Comparison of ENCODE assay signal across 12 mouse cellular contexts in the genomic region with DNA sequence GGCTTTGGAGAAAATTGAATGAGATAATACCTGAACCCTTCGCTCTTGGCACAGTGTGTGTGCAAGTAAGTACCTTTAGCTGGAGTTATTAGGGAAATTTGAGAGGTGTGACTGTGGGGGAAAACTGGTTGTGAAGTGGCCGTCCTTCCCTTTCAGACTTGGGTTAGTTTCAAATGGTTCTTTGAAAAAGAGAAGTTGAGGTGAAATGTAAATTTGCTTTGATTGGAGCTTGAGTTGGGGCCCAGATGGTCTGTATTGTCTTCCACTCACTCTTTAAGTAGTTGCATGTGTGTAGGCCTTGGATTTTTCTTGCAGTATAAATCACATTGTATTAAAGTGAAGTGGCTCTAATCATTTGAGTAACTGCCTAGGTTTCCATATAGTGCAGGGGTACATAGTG. TPM values are rescaled to one million over a fixed set of nuclear protein-coding genes. Genes with fewer than 3 reads are reported as not detected.
DNase-seq lines count a peak whose midpoint lies in the region; ATAC-seq and TF ChIP-seq lines count a peak whose summit lies in the region.
"Had no signal": no experiment of that assay in that cellular context is flagged by ENCODE, and none has a peak within 500 bp of the region (broad histone marks: within the 10 kb centered on the region; RNA-seq: fewer than 3 reads in every experiment).

No protein-coding gene starts in this region.

- no peak for DNase-seq in liver, embryonic 11.5 days (ENCODE audit: low spot score)
- DNase-seq in ZHBTc4 (ENCODE audit: low read depth, low spot score), result peak; percentile 29
- no peak for DNase-seq in liver, postnatal 0 days
- no peak for DNase-seq in embryo, embryonic 10.5 days (ENCODE audit: low spot score)
- DNase-seq in left cerebral cortex, adult 18-20 months (ENCODE audit: low spot score in 2 of 2), result no peak
- DNase-seq in right cerebral cortex, adult 2 months (ENCODE audit: low spot score in 2 of 2), result no peak
- DNase-seq: cerebellum, postnatal 25 days; kidney, adult 18-20 months had no signal

- ATAC-seq in liver, embryonic 12.5 days, result no peak
- no peak for ATAC-seq in liver, embryonic 11.5 days (replicated peaks; ENCODE audit: low FRiP score)
- no peak for ATAC-seq in liver, postnatal 0 days
- ATAC-seq: Patski had no signal

- 0 out of 2 replicates have a peak overlapping the region, but pooled peaks have one; percentile 20 for H3K9ac ChIP-seq in liver, embryonic 12.5 days
- no peak overlapping the region for H3K9ac ChIP-seq in liver, embryonic 11.5 days (ENCODE audit: low read depth, low read length)
- no peak overlapping the region for H3K9ac ChIP-seq in liver, postnatal 0 days (replicated peaks)

- peaks cover 18% of the 10 kb centered on the region for H3K36me3 ChIP-seq in liver, embryonic 12.5 days
- H3K36me3 ChIP-seq in liver, embryonic 11.5 days (ENCODE audit: control insufficient read depth, insufficient read depth, low read length), result no peaks in the 10 kb centered on the region
- 0 out of 2 replicates have a peak, but pooled peaks cover 4% of the 10 kb centered on the region for H3K36me3 ChIP-seq in liver, postnatal 0 days (replicated peaks; ENCODE audit: insufficient read depth, low read length)

- H3K9me3 ChIP-seq in liver, embryonic 12.5 days (replicated peaks), result no peaks in the 10 kb centered on the region
- H3K9me3 ChIP-seq in liver, embryonic 11.5 days (ENCODE audit: control insufficient read depth, low read length), result no peaks in the 10 kb centered on the region
- no peaks in the 10 kb centered on the region for H3K9me3 ChIP-seq in liver, postnatal 0 days (ENCODE audit: low read length)

- H3K27me3 ChIP-seq in liver, embryonic 12.5 days (replicated peaks), result no peaks in the 10 kb centered on the region
- no peaks in the 10 kb centered on the region for H3K27me3 ChIP-seq in liver, embryonic 11.5 days (replicated peaks; ENCODE audit: control insufficient read depth, insufficient read depth, low read length)
- H3K27me3 ChIP-seq in liver, postnatal 0 days (ENCODE audit: insufficient read depth, low read length), result no peaks in the 10 kb centered on the region
- H3K27me3 ChIP-seq: Patski had no signal

- no peak for TF ChIP-seq EP300 in liver, postnatal 0 days (IDR thresholded peaks at IDR 0.05; ENCODE audit: low read depth)

- TF ChIP-seq POLR2A in embryonic fibroblast, embryonic 13.5 days (IDR thresholded peaks at IDR 0.05; ENCODE audit: low read depth, low read length), result no peak

- no peak for TF ChIP-seq CTCF in embryonic fibroblast, embryonic 13.5 days (IDR thresholded peaks at IDR 0.05; ENCODE audit: borderline replicate concordance, insufficient read depth, low read length)
- no peak for TF ChIP-seq CTCF in liver, postnatal 0 days (IDR thresholded peaks at IDR 0.05; ENCODE audit: low read depth)

- peaks cover 64% of the 10 kb centered on the region for H3K4me1 ChIP-seq in liver, embryonic 12.5 days
- H3K4me1 ChIP-seq in liver, embryonic 11.5 days (replicated peaks; ENCODE audit: control insufficient read depth, insufficient read depth, low read length), result peaks cover 34% of the 10 kb centered on the region
- H3K4me1 ChIP-seq in embryonic fibroblast, embryonic 13.5 days (ENCODE audit: control insufficient read depth, insufficient read depth, low read length), result no peaks in the 10 kb centered on the region; the same call in 1 of the 2 replicates
- H3K4me1 ChIP-seq in liver, postnatal 0 days (ENCODE audit: insufficient read depth), result peaks cover 35% of the 10 kb centered on the region

- WGBS in liver, embryonic 12.5 days (ENCODE audit: insufficient replicate concordance), result 80% methylated on average over 2 of the region's 2 CpGs
- WGBS in liver, embryonic 11.5 days, result 73% methylated on average over 2 of the region's 2 CpGs
- WGBS in liver, postnatal 0 days (ENCODE audit: insufficient replicate concordance), result 69% methylated on average over 2 of the region's 2 CpGs

- H3K4me2 ChIP-seq in liver, embryonic 12.5 days, result peak overlapping the region; percentile 91
- H3K4me2 ChIP-seq in liver, embryonic 11.5 days, result no peak overlapping the region
- peak overlapping the region; percentile 91; the same call in 1 of the 2 replicates for H3K4me2 ChIP-seq in liver, postnatal 0 days (ENCODE audit: low read depth, low read length)

- no peak overlapping the region for H3K27ac ChIP-seq in liver, embryonic 12.5 days
- no peak overlapping the region for H3K27ac ChIP-seq in liver, embryonic 11.5 days (ENCODE audit: low read depth, low read length)
- no peak overlapping the region for H3K27ac ChIP-seq in embryonic fibroblast, embryonic 13.5 days (ENCODE audit: insufficient read depth, low read length)
- no peak overlapping the region for H3K27ac ChIP-seq in liver, postnatal 0 days (ENCODE audit: low read depth)

- H3K4me3 ChIP-seq in liver, embryonic 12.5 days, result peak overlapping the region; percentile 97; the same call in 1 of the 2 replicates
- H3K4me3 ChIP-seq in liver, embryonic 11.5 days (ENCODE audit: low read depth, low read length), result no peak overlapping the region
- H3K4me3 ChIP-seq in embryonic fibroblast, embryonic 13.5 days (ENCODE audit: insufficient read depth, low read length), result peak overlapping the region; percentile 5; the same call in 1 of the 2 replicates
- no peak overlapping the region for H3K4me3 ChIP-seq in liver, postnatal 0 days (ENCODE audit: low read depth, low read length)

RNA-seq across cellular contexts. Expression of a gene that starts 2.7 kb away (rescaled TPM):
- 18.6 and 20.4 TPM in 2 replicates for polyA plus RNA-seq in liver, embryonic 12.5 days (2016; fragmentation: Nextera tagmentation; extraction: Ambion mirVana)
- 36.3 and 44.9 TPM in 2 replicates for polyA plus RNA-seq in liver, embryonic 11.5 days (2014; fragmentation: Nextera tagmentation; extraction: Ambion mirVana)
- 61.3 and 65.7 TPM in 2 replicates for polyA plus RNA-seq in embryonic fibroblast, embryonic 13.5 days (2011; ENCODE audit: insufficient read length, low read depth, missing spikeins)
- 9.6 and 10.1 TPM in 2 replicates for polyA plus RNA-seq in liver, postnatal 0 days (2015; fragmentation: Nextera tagmentation; extraction: Ambion mirVana)
- total RNA-seq in left cerebral cortex, adult 18-20 months (2021), result 10 to 100 TPM; 60.2 to 61.9 TPM

RNA-seq across cellular contexts. Expression of a gene that starts 58.4 kb away (rescaled TPM):
- 0.26 and 0.39 TPM in 2 replicates for polyA plus RNA-seq in liver, embryonic 12.5 days (2016; fragmentation: Nextera tagmentation; extraction: Ambion mirVana)
- polyA plus RNA-seq in liver, embryonic 11.5 days (2014; fragmentation: Nextera tagmentation; extraction: Ambion mirVana), result 0.66 and 1.0 TPM in 2 replicates
- polyA plus RNA-seq in embryonic fibroblast, embryonic 13.5 days (2011; ENCODE audit: insufficient read length, low read depth, missing spikeins), result 1.6 and 1.7 TPM in 2 replicates
- 0.09 and 0.53 TPM in 2 replicates for polyA plus RNA-seq in liver, postnatal 0 days (2015; fragmentation: Nextera tagmentation; extraction: Ambion mirVana)
- total RNA-seq in left cerebral cortex, adult 18-20 months (2021), result 1 to 10 TPM; 3.6 to 5.3 TPM
- total RNA-seq: gastrocnemius, adult 18-20 months had no signal

RNA-seq across cellular contexts. Expression of a gene that starts 58.6 kb away (rescaled TPM):
- polyA plus RNA-seq in liver, embryonic 12.5 days (2016; fragmentation: Nextera tagmentation; extraction: Ambion mirVana), result 3.6 and 3.8 TPM in 2 replicates
- 7.1 TPM in 2 replicates for polyA plus RNA-seq in liver, embryonic 11.5 days (2014; fragmentation: Nextera tagmentation; extraction: Ambion mirVana)
- 10.6 and 11.4 TPM in 2 replicates for polyA plus RNA-seq in embryonic fibroblast, embryonic 13.5 days (2011; ENCODE audit: insufficient read length, low read depth, missing spikeins)
- polyA plus RNA-seq in liver, postnatal 0 days (2015; fragmentation: Nextera tagmentation; extraction: Ambion mirVana), result 1.4 and 1.5 TPM in 2 replicates
- 10 to 100 TPM; 30.0 to 30.6 TPM for total RNA-seq in left cerebral cortex, adult 18-20 months (2021)

Comparison
In these comparisons a context has a peak if more than half of its experiments do, and no peak if none do; other contexts are left out.
1. H3K4me3 ChIP-seq: peak in liver, embryonic 12.5 days (single experiment) and embryonic fibroblast, embryonic 13.5 days (single experiment); none in liver, embryonic 11.5 days (single experiment) and liver, postnatal 0 days (single experiment).